Mouse (Mus musculus) kidney, adult 2 months (tissue): ENCODE measurements around the gene Arpc1b.

Experiments used
- CTCF ChIP-seq: fragments of 200-500 bp; conservative IDR thresholded peaks from 2 replicates; pipeline ENCODE4 v1.5.1; 2011; ENCODE audit warnings: low read depth, mild to moderate bottlenecking, control low read depth, low read length, moderate library complexity, mixed read lengths; ENCODE audit not compliant: insufficient read depth, insufficient read length
- POLR2A ChIP-seq: fragments of 200-500 bp; IDR thresholded peaks from one replicate; pipeline ENCODE4 v1.6.1; 2011; ENCODE audit warnings: low read depth, low read length, control low read depth

DNA sequence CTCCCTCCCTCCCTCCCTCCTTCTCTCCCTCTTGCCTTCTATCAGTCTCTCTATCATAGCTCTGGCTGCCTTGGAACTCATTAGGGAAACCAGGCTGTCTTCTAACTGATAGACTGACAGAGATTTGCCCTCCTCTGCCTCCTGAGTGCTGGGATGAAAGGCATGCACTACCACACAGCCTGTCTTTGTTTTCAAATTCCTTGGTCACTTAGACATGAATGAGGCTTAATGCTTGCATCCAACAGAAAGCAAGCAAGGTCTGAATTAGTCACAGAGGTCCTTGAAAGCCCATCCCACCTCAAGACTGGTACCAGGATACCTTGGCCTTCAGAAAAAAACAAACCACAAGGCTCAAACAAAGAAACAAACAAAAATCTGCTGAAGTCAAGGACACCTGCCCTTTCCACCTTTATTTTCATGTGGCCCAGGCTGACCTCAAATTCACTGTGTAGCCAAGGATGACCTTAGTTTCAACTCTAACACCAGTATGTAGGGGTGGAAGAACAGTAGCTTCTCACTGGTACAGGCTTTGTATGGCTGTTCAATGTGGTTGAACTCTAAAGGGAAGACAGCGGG, 49.2 kb upstream of the Arpc1b start:
- no peak for TF ChIP-seq POLR2A
- no peak for TF ChIP-seq CTCF
